In the genomic region with DNA sequence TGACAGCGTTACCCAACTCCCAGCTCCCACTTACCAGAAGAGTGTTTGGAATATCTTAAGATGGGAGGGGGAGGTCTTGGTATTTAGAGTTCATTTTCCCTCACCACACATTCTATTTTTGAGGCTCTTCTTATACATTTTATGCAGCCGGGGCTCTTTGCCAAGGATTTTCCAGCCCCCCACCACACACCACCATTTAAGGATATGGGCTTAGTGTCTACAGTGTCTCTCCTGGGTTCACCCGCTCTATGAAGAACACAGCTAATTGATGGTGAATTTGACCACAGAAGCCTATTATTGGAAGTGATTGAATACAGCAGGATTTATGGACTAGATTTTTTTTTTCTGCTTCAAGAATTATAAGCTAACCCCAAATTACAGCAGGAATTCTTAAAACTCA, we compare ENCODE assay signal across 26 mouse cellular contexts.
"Had no signal": no experiment of that assay in that cellular context is flagged by ENCODE, and none has a peak within 500 bp of the region (broad histone marks: within the 10 kb centered on the region; RNA-seq: fewer than 3 reads in every experiment).

No protein-coding gene starts in this region.

- DNase-seq: gastrocnemius, adult 2 months; gastrocnemius, postnatal 10 days; gastrocnemius, postnatal 25 days; heart, adult 18-20 months; heart, postnatal 10 days; heart, postnatal 4 days; kidney, adult 9 months; kidney, postnatal 10 days; kidney, postnatal 25 days; kidney, postnatal 4 days; layer of hippocampus, postnatal 36 days; left cerebral cortex, postnatal 4 days; lung, adult 18-20 months had no signal

- ATAC-seq: hindbrain, embryonic 16.5 days; inflammation-experienced regulatory T-cells, adult 6 months; intestine, embryonic 15.5 days; intestine, postnatal 0 days; liver, embryonic 12.5 days had no signal

- H3K9ac ChIP-seq: heart, embryonic 12.5 days; hindbrain, embryonic 12.5 days; hindbrain, embryonic 14.5 days; intestine, embryonic 15.5 days; limb, embryonic 13.5 days; limb, embryonic 15.5 days; liver, embryonic 12.5 days; liver, embryonic 14.5 days had no signal

- H3K4me1 ChIP-seq: hindbrain, embryonic 12.5 days; intestine, embryonic 15.5 days; liver, embryonic 12.5 days had no signal

- H3K36me3 ChIP-seq: heart, embryonic 12.5 days; hindbrain, embryonic 10.5 days; hindbrain, embryonic 12.5 days; intestine, embryonic 15.5 days; limb, embryonic 13.5 days; limb, embryonic 15.5 days; liver, embryonic 12.5 days had no signal

- H3K4me2 ChIP-seq: heart, embryonic 12.5 days; hindbrain, embryonic 12.5 days; hindbrain, embryonic 14.5 days; intestine, embryonic 15.5 days; limb, embryonic 13.5 days; limb, embryonic 15.5 days; liver, embryonic 12.5 days had no signal

- H3K9me3 ChIP-seq: heart, embryonic 12.5 days; hindbrain, embryonic 10.5 days; hindbrain, embryonic 12.5 days; intestine, embryonic 15.5 days; limb, embryonic 13.5 days; limb, embryonic 15.5 days; liver, embryonic 12.5 days had no signal

- H3K27ac ChIP-seq: gastrocnemius, adult 2 months; hindbrain, embryonic 10.5 days; hindbrain, embryonic 12.5 days; hindbrain, embryonic 14.5 days; intestine, embryonic 15.5 days; layer of hippocampus, adult 2 months; limb, embryonic 13.5 days; limb, embryonic 15.5 days; liver, embryonic 12.5 days; liver, embryonic 14.5 days had no signal

- H3K4me3 ChIP-seq: gastrocnemius, adult 2 months; heart, embryonic 12.5 days; hindbrain, embryonic 10.5 days; hindbrain, embryonic 12.5 days; intestine, embryonic 15.5 days; layer of hippocampus, adult 2 months; limb, embryonic 13.5 days; limb, embryonic 15.5 days; liver, embryonic 12.5 days had no signal

- H3K27me3 ChIP-seq: heart, embryonic 12.5 days; hindbrain, embryonic 12.5 days; intestine, embryonic 15.5 days; limb, embryonic 15.5 days; liver, embryonic 12.5 days had no signal
